Mouse (Mus musculus) kidney, postnatal 14 days (tissue): ENCODE measurements at regions not wholly inside any gene's neighbourhood (a gene's known extent, or its start where the extent isn't known, plus 50 kb on each side); places are given as distances from the start of the nearest gene placed in this dataset.
A peak's percentile ranks its signal among the peaks of the same experiment; 100 is the strongest.

Experiments
- DNase-seq: peaks from one replicate; pipeline ENCODE4 v3.0.0; 2022; ENCODE audit warnings: mixed read lengths

DNA sequence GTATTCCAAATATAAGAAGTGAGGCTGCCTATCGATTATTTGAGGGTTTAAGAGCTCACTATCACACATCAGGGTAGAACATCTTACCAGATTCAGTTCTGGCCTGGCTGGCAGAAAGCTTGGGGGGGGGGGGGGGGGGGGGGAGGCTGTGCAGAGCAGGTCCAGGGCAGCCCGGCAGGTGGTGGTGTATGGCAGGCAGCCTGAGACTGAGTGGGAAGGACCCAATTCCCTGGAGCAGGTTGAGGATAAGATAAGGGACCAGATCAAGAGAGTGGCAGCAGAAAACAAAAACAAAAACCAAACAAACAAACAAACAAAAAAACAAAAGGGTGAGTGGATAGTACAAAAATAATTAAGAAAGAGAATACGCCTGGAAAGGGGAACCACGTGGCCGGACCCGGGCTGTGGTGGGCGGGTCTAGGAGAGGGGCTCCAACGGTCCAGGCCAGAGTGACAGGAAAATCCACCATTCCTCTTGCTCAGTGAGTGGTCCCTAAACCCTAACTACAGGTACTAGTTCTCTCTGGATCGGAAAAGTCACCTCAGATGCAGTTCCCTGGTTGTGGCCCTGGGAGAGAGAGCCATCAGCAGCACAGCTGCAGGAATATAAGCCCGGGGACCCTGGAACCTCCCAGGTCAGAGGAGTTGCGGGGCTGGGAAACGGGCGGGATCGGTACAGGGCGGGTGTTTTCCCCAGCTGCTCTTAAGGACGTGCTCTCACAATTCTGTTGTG, 73.3 kb downstream of the Vmn2r112 start:
- peak; percentile 17 for DNase-seq
